Mouse (Mus musculus) thymus, postnatal 36 days (tissue): ENCODE measurements at regions not wholly inside any gene's neighbourhood (a gene's known extent, or its start where the extent isn't known, plus 50 kb on each side); places are given as distances from the start of the nearest gene placed in this dataset.
A peak's percentile ranks its signal among the peaks of the same experiment; 100 is the strongest.
"Not testable (repeated sequence)": the region's sequence is repeated elsewhere in the genome, so short reads cannot be mapped to it uniquely, and the experiment has no call there.

ENCODE experiments used
- DNase-seq, 2 experiments: peaks; one replicate each; pipeline ENCODE4 v3.0.0; 2022; ENCODE audit warnings: mixed read lengths in 2 of 2

DNA sequence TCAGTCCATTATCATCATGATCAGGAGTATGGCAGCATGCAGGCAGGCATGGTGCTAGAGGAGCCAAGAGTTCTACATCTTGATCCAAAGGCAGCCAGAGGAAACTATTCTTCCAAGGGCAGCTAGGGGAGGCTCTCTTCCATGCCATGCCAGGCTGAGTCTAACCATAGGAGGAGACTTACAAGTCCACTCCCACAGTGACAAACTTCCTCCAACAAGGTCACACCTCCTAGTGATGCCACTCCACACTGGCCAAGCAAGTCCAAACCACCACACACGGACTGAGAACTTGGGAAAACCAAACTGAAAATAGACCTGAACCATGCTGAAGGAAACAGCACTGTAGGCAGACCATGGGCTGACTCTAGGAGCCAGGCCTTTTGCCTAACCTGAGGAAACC, 197.4 kb downstream of the Prex1 start:
- DNase-seq: no peak

- no peak for DNase-seq
Observed at GRCm38 (mm10) chr2:166514664-166515063, 199.0 kb downstream of the Prex1 start.

DNA sequence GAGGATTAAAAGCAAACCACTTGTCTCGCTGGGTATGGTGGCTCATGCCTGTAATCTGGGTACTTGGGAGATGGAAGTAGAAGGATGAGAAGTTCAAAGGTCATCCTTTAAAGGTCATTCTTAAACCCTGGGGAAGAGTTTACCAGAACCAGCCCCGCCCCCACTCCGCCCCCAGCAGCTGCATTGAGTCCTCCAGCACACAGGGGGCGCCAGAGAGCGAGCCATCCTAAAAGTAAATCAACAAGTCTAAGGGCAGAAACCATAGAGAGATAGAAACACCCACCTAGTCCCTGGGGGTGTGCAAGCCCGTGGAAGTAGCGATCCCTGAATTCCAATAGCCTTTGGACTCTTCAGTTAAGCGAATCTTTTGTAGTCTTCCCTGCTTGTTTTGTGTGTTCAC, 201.1 kb downstream of the Prex1 start:
- peak in 1 of 2 experiments; percentile 19 for DNase-seq

DNA sequence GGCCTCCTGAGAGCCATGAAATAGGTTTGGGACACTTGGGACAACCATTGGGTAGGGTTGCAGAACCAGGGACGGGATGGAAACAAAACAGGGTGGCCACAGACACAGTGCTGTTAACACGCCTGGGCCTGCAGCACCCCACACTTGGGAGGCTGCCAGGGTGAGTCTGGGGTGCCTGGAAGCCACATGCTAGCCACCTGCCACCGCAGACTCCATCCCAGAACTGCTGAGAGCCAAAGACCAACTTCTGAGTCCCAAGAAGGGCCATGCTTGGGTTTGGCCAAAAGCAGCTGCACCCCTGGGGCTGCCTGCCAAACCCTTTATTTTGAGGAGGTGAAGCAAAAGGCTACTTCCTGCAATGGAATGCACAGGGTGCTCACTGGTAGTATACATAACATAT, 202.2 kb downstream of the Prex1 start:
- DNase-seq: not testable (repeated sequence)

GRCm38 (mm10) chr2:166510776-166511175, 202.9 kb downstream of the Prex1 start:
- no peak for DNase-seq

GRCm38 (mm10) chr2:166509591-166509990, 204.0 kb downstream of the Prex1 start:
- no peak for DNase-seq

GRCm38 (mm10) chr2:166508656-166509420, 204.8 kb downstream of the Prex1 start:
- no peak for DNase-seq

GRCm38 (mm10) chr2:166505309-166505708, 208.3 kb downstream of the Prex1 start:
- no peak for DNase-seq

GRCm38 (mm10) chr2:166503666-166504065, 210.0 kb downstream of the Prex1 start:
- no peak for DNase-seq

- no peak for DNase-seq
Observed at GRCm38 (mm10) chr2:166492895-166493294, 220.7 kb downstream of the Prex1 start.

GRCm38 (mm10) chr2:166492421-166492820, 221.2 kb downstream of the Prex1 start:
- no peak for DNase-seq

DNA sequence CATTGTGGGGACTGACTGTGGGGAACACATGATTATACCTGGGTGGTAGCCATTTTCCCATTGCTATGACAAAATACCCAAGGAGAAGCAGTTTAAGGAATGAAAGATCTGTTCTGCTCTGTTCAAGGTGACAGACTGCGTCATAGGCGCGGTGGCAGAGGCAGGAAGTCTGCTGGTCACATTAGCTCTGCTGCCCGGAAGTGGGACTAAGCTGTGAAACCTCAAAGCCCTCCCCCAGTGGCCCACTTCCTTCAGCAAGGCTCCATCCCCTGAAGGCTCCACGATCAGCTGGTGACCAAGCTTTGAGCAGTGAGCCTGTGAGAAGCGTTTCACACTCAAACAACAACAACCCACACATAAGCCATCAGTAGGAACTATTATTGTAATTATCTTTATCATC, 221.8 kb downstream of the Prex1 start:
- no peak for DNase-seq

GRCm38 (mm10) chr2:166489041-166489872, 224.4 kb downstream of the Prex1 start:
- DNase-seq: peak in 1 of 2 experiments; percentile 18

DNA sequence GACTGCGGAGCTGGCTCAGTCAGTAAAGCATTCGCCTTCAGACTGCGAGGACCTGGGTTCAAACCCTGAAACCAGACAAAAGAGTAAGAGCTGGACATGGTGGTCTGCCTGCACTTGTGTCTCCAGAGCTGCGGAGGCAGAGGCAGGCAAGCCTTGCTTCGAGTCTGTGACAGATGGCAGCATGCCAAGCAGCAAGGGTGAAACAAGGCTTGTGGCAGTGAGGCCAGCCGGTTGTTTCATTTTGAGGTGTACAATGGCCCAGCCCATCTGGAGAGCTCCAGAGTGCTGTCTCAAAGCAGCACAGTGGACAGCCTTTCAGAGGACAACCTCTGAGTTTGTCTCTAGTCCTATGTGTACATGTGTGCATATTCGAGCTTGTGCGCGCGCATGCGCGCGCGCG, 225.9 kb downstream of the Prex1 start:
- DNase-seq: peak; percentile 9 to 15

GRCm38 (mm10) chr2:166485788-166486187, 227.8 kb downstream of the Prex1 start:
- no peak for DNase-seq

DNA sequence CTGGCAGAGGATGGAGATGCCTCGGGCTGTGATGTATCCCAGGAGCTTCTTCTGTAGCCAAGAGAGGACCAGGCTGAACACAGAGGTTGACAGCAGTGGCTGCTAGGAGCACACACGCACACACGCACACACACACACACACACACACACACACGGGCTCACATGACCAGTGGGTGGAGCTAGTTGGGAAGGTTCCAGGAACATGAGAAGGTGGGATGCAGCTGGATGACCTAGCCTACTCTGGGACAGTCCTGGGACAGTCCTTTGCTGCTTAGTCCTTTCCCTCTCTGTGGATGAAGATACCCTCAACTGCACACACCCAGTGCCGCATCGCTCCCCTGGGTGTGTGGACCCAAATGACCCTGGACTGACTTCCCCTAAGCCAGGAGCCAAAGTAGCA, 228.3 kb downstream of the Prex1 start:
- DNase-seq: no peak

- DNase-seq: no peak
Observed at GRCm38 (mm10) chr2:166483617-166484319, 229.9 kb downstream of the Prex1 start.

GRCm38 (mm10) chr2:166482720-166483616, 230.7 kb downstream of the Prex1 start:
- no peak for DNase-seq

- no peak for DNase-seq
Observed at GRCm38 (mm10) chr2:166481774-166482173, 231.9 kb downstream of the Prex1 start.

GRCm38 (mm10) chr2:166481362-166481761, 232.3 kb downstream of the Prex1 start:
- DNase-seq: no peak

- no peak for DNase-seq
Observed at GRCm38 (mm10) chr2:166480883-166481282, 232.7 kb downstream of the Prex1 start.

- no peak for DNase-seq
Observed at GRCm38 (mm10) chr2:166476953-166477352, 236.7 kb downstream of the Prex1 start.
